Mouse (Mus musculus): ENCODE measurements at regions not wholly inside any gene's neighbourhood (a gene's known extent, or its start where the extent isn't known, plus 50 kb on each side); places are given as distances from the start of the nearest gene placed in this dataset.
A peak's percentile ranks its signal among the peaks of the same experiment; 100 is the strongest.

- no peak overlapping the region for H3K27ac ChIP-seq
- no peaks in the 10 kb centered on the region for H3K36me3 ChIP-seq (replicated peaks; ENCODE audit: control insufficient read depth, insufficient read depth, low read depth)
- DNase-seq (ENCODE audit: low read depth in 3 of 3, low spot score in 3 of 3) (no peak), ATAC-seq (ENCODE audit: insufficient read depth) (no peak)
- WGBS (ENCODE audit: insufficient replicate concordance) = 59% methylated on average over 3 of the region's 3 CpGs
- H3K27me3 ChIP-seq (ENCODE audit: control insufficient read depth, insufficient read depth, low read length) = no peaks in the 10 kb centered on the region
- TF ChIP-seq EP300 (IDR thresholded peaks at IDR 0.05; ENCODE audit: low read depth) = no peak
- no peak for TF ChIP-seq CTCF (IDR thresholded peaks at IDR 0.05; ENCODE audit: low read depth)
- no peak overlapping the region for H3K4me3 ChIP-seq (ENCODE audit: insufficient read depth in 1 of 2, low read depth in 2 of 2, low read length in 2 of 2)
- peaks cover 4 to 25% of the 10 kb centered on the region in 2 experiments for H3K4me1 ChIP-seq (replicated peaks; ENCODE audit: control insufficient read depth in 2 of 2, insufficient read depth in 2 of 2, low read length in 1 of 2)
- no peaks in the 10 kb centered on the region for H3K9me3 ChIP-seq (ENCODE audit: control insufficient read depth, low read length)
- no peak overlapping the region for H3K4me2 ChIP-seq (ENCODE audit: low read depth)
- H3K9ac ChIP-seq (replicated peaks) = no peak overlapping the region
Measured at GRCm38 (mm10) chr10:19067623-19068022, 52.2 kb upstream of the Tnfaip3 start.

- WGBS (ENCODE audit: insufficient replicate concordance) = 10% methylated on average over 5 of the region's 5 CpGs
- no peaks in the 10 kb centered on the region for H3K9me3 ChIP-seq (ENCODE audit: control insufficient read depth, low read length)
- TF ChIP-seq CTCF (IDR thresholded peaks at IDR 0.05; ENCODE audit: low read depth) (no peak), EP300 (IDR thresholded peaks at IDR 0.05; ENCODE audit: low read depth) (no peak)
- H3K27me3 ChIP-seq (ENCODE audit: control insufficient read depth, insufficient read depth, low read length) = no peaks in the 10 kb centered on the region
- no peak overlapping the region for H3K4me3 ChIP-seq (ENCODE audit: insufficient read depth in 1 of 2, low read depth in 2 of 2, low read length in 2 of 2)
- no peak overlapping the region for H3K4me2 ChIP-seq (ENCODE audit: low read depth)
- no peak overlapping the region for H3K9ac ChIP-seq (replicated peaks)
- peak; percentile 26; the same call in 1 of the 2 replicates for ATAC-seq (ENCODE audit: insufficient read depth)
- H3K27ac ChIP-seq = no peak overlapping the region
- no peaks in the 10 kb centered on the region for H3K36me3 ChIP-seq (replicated peaks; ENCODE audit: control insufficient read depth, insufficient read depth, low read depth)
- DNase-seq (ENCODE audit: low read depth in 3 of 3, low spot score in 3 of 3) = no peak
- peaks cover 8 to 32% of the 10 kb centered on the region in 2 experiments for H3K4me1 ChIP-seq (replicated peaks; ENCODE audit: control insufficient read depth in 2 of 2, insufficient read depth in 2 of 2, low read length in 1 of 2)
Measured at GRCm38 (mm10) chr10:19066821-19067350, 51.4 kb upstream of the Tnfaip3 start.
